Mouse (Mus musculus): ENCODE results near the gene Gm525.

- no peak for TF ChIP-seq USF1 (IDR thresholded peaks at IDR 0.05; ENCODE audit: low read depth)
- no peak for TF ChIP-seq MAX (IDR thresholded peaks at IDR 0.05)
Observed at GRCm38 (mm10) chr11:89059919-89060422, 13.7 kb upstream of the Gm525 start.
